Mouse (Mus musculus) gonadal fat pad, adult 2 months (tissue): ENCODE results near the gene Stard10. TPM values are rescaled to one million over a fixed set of nuclear protein-coding genes. Genes with fewer than 3 reads are reported as not detected.
A peak's percentile ranks its signal among the peaks of the same experiment; 100 is the strongest.

ENCODE experiments used
- DNase-seq: peaks from one replicate; pipeline ENCODE4 v3.0.0-alpha.2; 2012; ENCODE audit warnings: low read depth
- polyA plus RNA-seq: library from polyadenylated mRNA; depleted of rRNA; stranded (reverse); fragments of >200 nt; gene quantifications from 2 replicates; pipeline ENCODE4 v1.2.3, GENCODE M21; 2012

Gene Stard10
- polyA plus RNA-seq, 1 experiment: 185 TPM

DNA sequence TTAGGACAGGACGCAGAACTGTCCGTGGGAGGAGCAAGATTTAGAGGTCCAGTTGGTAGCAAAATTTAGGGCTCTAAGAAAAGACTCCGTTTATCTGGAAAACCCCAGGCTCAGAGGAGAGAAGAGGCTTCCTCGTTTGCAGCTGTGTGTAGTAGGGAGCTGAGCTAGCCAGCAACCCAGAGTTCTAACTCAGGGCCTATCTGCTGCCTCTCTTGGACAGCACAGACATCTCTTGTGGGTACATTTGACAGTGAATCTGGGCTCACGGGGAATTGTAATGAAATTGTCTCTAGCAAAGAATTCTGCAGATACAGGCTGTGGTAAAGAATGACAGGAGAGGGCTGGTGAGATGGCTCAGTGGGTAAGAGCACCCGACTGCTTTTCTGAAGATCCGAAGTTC is 14.2 kb upstream of the Stard10 start:
- no peak for DNase-seq

DNA sequence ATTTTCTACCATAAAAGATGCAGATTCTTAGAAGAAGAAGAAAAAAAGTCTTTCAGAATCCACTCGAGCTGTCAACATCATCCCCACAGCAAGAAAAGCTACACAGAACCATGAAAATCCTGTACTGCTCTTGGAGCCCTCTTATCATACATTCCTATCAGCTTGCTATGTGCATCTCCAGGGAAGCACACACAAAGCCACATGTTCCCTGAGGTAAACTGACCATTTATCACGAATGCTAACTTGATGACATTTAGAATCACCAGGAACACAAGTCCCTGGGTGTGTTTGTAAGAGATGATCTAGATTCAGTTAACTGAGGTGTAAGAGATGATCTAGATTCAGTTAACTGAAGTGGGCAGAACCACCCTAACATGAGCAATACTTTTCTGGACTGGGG is 10.0 kb upstream of the Stard10 start:
- no peak for DNase-seq

GRCm38 (mm10) chr7:101309985-101310326 is 6.9 kb upstream of the Stard10 start:
- DNase-seq: no peak

- peak; percentile 75 for DNase-seq
These were observed 6.4 kb upstream of the Stard10 start for GRCm38 (mm10) chr7:101310327-101311028.

DNA sequence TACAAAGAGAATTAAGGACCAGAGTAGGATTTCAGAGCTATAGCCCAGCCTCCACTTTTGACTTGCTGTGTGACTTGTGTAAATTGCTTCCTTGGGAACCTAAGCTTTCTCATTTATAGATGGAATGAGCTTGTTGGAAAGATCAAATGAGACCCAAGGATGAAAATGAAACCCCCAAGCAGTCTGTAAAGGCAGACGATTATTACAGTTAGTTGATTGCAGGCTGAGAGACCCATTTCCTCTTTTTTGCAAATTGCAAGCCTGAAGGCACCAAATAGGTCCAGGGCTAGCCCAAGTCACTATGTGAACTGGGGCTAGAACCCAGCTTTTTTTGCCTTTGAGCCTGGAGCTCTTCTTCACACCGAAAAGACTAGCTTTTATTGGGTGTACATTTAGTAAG is 5.8 kb upstream of the Stard10 start:
- DNase-seq: no peak

GRCm38 (mm10) chr7:101313033-101313432 is 3.9 kb upstream of the Stard10 start:
- no peak for DNase-seq

DNA sequence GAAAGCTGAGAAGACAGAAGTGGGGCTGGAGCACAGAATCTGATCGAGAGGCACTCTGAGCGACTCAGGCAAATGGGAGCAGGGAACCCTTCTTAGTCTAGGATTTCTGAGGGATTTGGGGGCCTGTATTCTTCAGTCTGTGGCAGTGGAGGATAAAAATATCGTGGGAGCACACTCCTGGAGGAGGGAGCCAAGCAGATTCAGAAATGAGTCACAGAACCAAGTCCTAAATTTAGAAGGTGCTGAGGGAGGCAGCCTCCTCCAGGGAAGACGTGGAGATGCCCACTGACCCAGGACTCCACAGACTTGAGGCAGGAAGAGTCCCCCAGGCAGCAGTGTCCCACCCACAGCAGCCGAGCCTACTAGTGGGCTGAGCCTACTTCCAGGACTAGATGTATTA is 2.5 kb upstream of the Stard10 start:
- no peak for DNase-seq

DNA sequence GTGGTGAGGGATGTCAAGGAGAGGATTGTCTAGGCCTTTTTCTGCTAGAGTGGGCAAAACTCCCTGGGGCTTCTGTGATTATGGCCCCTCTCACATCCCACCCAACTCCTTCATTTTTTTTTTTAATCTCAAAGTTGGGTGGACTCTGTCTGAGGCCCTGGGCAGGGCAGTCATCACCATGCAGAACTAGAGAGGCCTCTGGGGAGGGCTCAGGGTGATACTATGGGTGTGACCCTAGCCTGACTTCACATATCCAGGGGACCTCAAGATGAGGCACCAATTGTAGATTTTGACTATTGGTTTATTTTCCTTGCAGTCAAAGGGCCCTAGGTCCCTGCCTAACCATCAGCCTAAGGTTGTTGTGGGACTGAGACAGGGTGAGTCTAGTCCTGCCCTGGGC is 1.2 kb upstream of the Stard10 start:
- no peak for DNase-seq

- no peak for DNase-seq
These were observed 290 bp upstream of the Stard10 start for GRCm38 (mm10) chr7:101316591-101317001.

DNA sequence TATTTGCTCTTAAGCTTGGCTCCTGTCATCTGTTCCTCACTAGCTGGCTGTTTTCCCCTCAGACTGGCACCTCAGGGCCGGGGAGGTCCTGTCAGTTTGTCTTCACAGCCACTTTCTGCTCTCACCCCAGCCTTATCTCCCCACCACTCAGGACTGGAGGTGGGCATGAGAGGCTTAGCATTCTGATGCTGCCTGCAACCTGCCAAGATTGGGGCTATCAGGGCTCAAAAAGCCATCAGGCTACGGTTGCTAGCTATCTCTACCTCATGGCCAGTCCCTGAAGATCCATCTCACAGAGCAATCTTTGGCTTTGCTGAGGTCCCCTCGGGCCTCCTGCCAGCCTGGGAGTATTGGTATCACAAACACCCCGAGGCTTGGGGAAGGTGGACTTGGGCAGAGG is 2.0 kb downstream of the Stard10 start:
- no peak for DNase-seq

DNA sequence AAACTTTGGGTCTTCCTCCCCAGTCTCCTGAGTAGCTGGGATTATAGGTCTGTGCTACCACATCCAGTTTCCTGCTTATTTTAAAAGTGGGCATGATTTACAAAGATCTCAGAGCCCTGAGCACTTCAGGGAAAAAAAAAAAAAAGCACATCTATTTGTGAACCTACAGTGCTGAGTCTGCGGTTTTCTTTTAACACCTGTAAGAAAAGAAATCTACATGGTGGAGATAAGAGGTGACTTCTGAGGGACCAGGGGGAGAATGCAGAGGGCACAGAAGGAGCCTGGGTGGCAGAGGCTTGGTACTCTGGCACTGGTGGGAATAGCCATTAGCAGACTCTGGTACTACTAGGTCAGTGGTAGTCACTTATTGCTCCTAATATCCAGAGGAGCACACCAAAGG is 2.9 kb downstream of the Stard10 start:
- no peak for DNase-seq

DNA sequence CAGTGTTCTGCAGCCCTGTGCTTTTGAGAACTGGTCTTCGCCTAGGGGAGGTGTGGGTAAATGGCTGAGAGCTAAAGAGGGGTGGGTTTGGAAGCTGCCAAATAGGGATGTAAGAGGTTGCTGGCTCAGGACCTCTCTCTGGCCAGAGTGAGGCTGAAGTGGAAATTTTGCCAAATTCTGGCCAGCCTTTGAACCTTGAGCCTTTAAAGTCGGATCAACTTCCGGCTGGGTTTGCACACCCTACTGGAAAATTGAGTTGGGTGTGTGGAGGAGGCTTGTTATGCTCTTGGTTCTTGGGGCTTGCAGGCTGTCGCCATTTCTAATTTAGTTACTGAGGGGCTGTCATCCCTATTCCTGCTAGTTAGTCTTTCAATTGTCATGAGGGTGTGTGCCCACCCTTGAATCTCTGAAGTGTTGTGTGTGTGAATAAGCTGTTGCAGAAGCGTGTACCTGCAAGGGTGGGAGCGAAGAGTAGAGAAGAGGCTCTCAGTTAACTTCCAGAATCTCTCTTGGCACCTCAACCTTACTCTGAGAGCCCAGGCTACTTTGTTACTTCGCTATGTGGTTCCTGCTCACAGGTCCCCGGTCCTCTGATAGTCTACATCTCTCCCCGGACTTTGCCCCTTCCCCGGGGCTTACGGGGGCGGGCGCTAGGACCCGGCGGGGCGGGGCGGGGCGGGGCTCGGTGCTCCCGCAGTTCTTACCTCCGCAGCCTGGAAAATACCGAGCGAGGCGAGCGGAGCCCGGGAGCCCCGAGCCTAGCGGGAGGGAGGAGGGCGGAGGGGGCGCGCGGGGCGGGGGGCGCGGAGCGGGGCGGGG is 3.7 kb downstream of the Stard10 start:
- DNase-seq: no peak

DNA sequence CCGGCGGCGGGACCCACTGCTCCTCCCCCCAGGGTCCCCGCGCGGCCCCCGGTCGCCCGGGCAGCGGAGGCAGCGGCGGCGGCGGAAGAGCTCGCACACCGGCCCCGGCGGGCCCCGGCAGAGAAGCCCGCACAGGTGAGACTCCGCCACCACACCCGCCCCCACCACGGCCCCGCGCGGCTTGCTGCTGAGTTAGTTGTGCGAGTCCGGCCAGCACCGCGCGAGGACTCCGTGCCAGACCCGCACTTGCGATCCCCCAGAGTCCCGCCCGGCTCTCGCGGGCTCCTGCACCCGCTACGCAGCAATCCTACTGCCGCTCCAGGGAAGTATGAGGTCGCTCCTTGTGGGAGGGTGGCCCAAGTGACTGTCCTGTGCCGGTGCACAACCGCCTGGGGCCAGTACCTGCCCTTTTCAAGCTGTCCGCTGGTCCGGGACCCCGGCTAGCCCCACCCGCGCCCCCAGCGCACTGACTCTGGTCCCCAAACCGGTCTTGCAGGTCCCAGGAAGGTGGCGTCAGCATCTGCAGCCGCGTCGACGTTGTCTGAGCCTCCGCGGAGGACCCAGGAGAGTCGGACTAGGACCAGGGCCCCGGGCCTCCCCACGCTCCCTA is 4.4 kb downstream of the Stard10 start:
- no peak for DNase-seq

DNA sequence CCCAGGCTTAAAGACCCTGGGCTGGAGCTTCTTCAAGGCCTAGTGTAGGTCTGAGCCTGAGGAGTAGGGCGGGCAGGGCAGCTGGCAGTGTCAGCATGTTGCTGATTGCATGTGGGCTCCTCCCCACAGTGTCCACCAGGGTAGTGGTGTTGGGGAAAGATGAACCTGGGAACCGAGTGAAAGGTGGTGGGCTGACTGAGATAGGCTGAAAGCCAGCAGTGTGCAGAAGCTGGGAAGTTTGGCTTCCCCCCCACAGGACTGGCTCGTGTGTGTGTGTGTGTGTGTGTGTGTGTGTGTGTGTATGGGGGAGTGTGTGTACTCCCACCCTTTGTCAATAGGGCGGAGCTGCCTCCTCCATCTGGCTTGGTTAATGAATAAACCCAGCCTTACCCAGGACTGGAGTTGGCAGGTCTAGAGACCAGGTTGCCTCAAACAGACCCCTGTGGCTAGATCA is 6.3 kb downstream of the Stard10 start:
- no peak for DNase-seq

GRCm38 (mm10) chr7:101324142-101324962 is 7.5 kb downstream of the Stard10 start:
- DNase-seq: peak; percentile 59

- DNase-seq: no peak
These were observed 9.1 kb downstream of the Stard10 start for GRCm38 (mm10) chr7:101326006-101326405.

GRCm38 (mm10) chr7:101327263-101327662 is 10.4 kb downstream of the Stard10 start:
- no peak for DNase-seq

DNA sequence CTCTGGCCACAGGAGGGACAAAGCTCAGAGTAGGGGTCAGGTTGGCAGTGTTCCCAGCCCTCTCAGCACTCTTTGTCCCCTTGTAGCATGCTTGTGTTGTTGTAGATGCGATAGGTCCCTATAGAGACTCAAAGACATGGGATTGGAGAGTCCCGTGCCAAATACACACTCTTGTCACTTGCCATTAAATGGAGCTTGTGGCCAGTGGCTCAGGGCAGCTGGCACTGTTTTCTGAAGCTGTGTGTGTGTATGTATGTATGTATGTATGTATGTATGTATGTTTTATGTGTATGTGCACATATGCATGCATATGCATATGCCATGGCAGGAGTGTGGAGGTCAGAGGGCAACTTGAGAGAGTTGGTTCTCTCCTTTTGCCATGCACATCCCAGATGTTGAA is 10.9 kb downstream of the Stard10 start:
- no peak for DNase-seq

DNA sequence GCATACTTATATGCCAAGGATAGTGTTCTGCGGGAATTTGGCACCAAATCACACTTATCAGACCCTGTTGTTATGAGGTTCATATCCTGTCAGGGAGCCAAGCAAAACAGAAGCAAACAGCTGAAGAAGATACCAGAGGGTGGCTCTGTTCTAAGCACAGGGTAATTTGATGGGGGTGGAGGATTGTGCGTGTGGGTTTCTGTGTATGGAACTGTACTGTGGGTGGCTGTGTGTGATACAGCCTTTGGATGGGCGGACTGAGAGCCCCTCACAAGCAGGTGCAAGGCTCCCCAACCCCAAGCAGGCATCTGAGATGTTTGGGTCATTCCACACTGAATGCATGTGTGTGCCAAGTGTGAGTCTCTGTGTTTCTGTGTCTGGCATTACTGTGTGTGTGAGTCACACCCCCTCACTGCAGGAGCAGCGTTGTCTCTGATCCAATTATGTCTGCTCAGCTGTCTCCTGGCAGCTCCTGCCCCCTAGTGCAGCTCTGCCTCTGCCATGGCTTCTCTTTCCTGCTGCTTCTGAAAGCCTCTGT is 11.8 kb downstream of the Stard10 start:
- no peak for DNase-seq

DNA sequence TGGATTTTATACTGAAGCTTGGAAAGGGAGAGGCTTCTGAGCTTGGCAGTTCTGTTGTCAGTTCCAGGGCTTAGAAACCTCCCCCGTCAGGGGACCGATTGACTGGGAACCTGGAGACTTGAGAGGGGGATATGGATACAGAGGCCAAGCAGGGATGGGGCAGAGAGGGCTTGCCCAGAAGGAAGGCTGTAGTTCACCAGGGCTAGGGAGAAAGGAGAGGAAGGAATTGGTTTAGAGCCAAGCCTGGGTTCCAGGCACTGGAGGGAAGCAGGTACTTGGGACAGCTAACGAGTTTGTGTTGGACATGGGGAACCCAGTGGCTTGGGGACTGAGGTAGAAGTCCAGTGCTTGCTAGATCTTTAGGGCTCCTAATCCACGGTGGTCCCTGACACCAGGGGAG is 12.7 kb downstream of the Stard10 start:
- no peak for DNase-seq

GRCm38 (mm10) chr7:101330074-101330840 is 13.4 kb downstream of the Stard10 start:
- DNase-seq: no peak
